ENCODE assay signal across 9 mouse cellular contexts in the genomic region with DNA sequence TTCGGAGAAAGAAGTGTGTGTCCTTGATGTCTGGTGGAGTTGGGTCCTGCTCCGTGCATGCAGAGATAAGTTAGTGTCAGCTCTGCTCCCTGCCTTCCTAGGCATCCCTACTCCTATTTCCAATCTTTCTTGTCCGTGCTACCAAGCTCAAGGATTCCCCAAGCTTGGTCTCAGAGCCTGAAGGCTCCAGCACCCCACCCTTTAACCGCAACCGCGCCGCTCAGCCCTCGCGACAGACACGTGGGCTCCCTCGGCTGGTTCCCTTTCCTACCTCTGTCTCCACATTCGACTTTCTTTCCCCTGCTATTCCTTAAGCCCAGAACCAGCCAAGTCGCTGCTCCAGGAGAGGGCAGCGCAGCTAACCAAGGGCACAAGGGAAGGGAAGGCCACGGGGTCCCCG. TPM values are rescaled to one million over a fixed set of nuclear protein-coding genes. Genes with fewer than 3 reads are reported as not detected.
DNase-seq lines count a peak whose midpoint lies in the region; ATAC-seq lines count a peak whose summit lies in the region.
"Had no signal": no experiment of that assay in that cellular context is flagged by ENCODE, and none has a peak within 500 bp of the region (broad histone marks: within the 10 kb centered on the region; RNA-seq: fewer than 3 reads in every experiment).

No protein-coding gene starts in this region.

- H3K27ac ChIP-seq in heart, embryonic 15.5 days: no peak overlapping the region
- H3K27ac ChIP-seq in hindbrain, embryonic 16.5 days (ENCODE audit: low read depth, low read length): no peak overlapping the region
- H3K27ac ChIP-seq in midbrain, embryonic 12.5 days (replicated peaks): no peak overlapping the region

- ATAC-seq in heart, embryonic 15.5 days (replicated peaks; ENCODE audit: insufficient number of reproducible peaks, insufficient read depth, low FRiP score, low read depth): no peak
- ATAC-seq in common myeloid progenitor, adult 5-6 weeks (replicated peaks; ENCODE audit: low read depth, poor library complexity, severe bottlenecking): peak; percentile 66
- ATAC-seq in hindbrain, embryonic 16.5 days: no peak
- no peak for ATAC-seq in midbrain, embryonic 12.5 days (ENCODE audit: low FRiP score, low read depth)

- peak overlapping the region; percentile 77 for H3K4me2 ChIP-seq in heart, embryonic 15.5 days
- peak overlapping the region; percentile 67 for H3K4me2 ChIP-seq in hindbrain, embryonic 16.5 days (ENCODE audit: low read length)
- no peak overlapping the region for H3K4me2 ChIP-seq in midbrain, embryonic 12.5 days (replicated peaks)

- H3K9me3 ChIP-seq in heart, embryonic 15.5 days (replicated peaks): no peaks in the 10 kb centered on the region
- no peaks in the 10 kb centered on the region for H3K9me3 ChIP-seq in hindbrain, embryonic 16.5 days (ENCODE audit: control insufficient read depth, low read length)
- no peaks in the 10 kb centered on the region for H3K9me3 ChIP-seq in midbrain, embryonic 12.5 days

- WGBS in heart, embryonic 15.5 days: 3% methylated on average over 16 of the region's 16 CpGs
- WGBS in hindbrain, embryonic 16.5 days: 2% methylated on average over 16 of the region's 16 CpGs
- WGBS in midbrain, embryonic 12.5 days: 4% methylated on average over 16 of the region's 16 CpGs

- no peak for DNase-seq in heart, postnatal 10 days
- no peak for DNase-seq in gastrocnemius, postnatal 4 days (ENCODE audit: low spot score in 2 of 2)
- no peak for DNase-seq in ovary, postnatal 10 days (ENCODE audit: low spot score)
- DNase-seq in ovary, postnatal 36 days (ENCODE audit: low spot score): no peak

- intact Hi-C loops in heart, postnatal 10 days (cut with DNase I): no loop called here

- no peaks in the 10 kb centered on the region for H3K36me3 ChIP-seq in heart, embryonic 15.5 days
- H3K36me3 ChIP-seq in hindbrain, embryonic 16.5 days (ENCODE audit: control insufficient read depth, insufficient read depth, low read length): no peaks in the 10 kb centered on the region
- H3K36me3 ChIP-seq in midbrain, embryonic 12.5 days: no peaks in the 10 kb centered on the region
- H3K36me3 ChIP-seq: G1E had no signal

- no peak overlapping the region for H3K9ac ChIP-seq in heart, embryonic 15.5 days
- H3K9ac ChIP-seq in hindbrain, embryonic 16.5 days (ENCODE audit: low read depth, low read length): no peak overlapping the region
- no peak overlapping the region for H3K9ac ChIP-seq in midbrain, embryonic 12.5 days (replicated peaks)

- H3K27me3 ChIP-seq in heart, embryonic 15.5 days: peaks cover 98% of the 10 kb centered on the region
- peaks cover 79% of the 10 kb centered on the region for H3K27me3 ChIP-seq in hindbrain, embryonic 16.5 days (replicated peaks; ENCODE audit: control insufficient read depth, insufficient read depth, low read length)
- peaks cover 98% of the 10 kb centered on the region for H3K27me3 ChIP-seq in midbrain, embryonic 12.5 days

- H3K4me1 ChIP-seq in heart, embryonic 15.5 days (replicated peaks): peaks cover 44% of the 10 kb centered on the region
- H3K4me1 ChIP-seq in hindbrain, embryonic 16.5 days (ENCODE audit: control insufficient read depth, insufficient read depth, low read depth, low read length): peaks cover 32% of the 10 kb centered on the region
- peaks cover 34% of the 10 kb centered on the region for H3K4me1 ChIP-seq in midbrain, embryonic 12.5 days

- H3K4me3 ChIP-seq in heart, embryonic 15.5 days: peak overlapping the region; percentile 45
- H3K4me3 ChIP-seq in hindbrain, embryonic 16.5 days (ENCODE audit: low read length): peak overlapping the region; percentile 42
- H3K4me3 ChIP-seq in midbrain, embryonic 12.5 days: peak overlapping the region; percentile 35; the same call in 1 of the 2 replicates

RNA-seq across cellular contexts. Expression of gene Ihh, which starts 1.4 kb away (rescaled TPM):
- 0.09 and 0.13 TPM in 2 replicates for polyA plus RNA-seq in heart, embryonic 15.5 days (2015; fragmentation: Nextera tagmentation; extraction: Ambion mirVana)
- under 1 TPM in 1 of 2 experiments, not detected in 1; 0.14 TPM for total RNA-seq in heart, postnatal 10 days (2021)
- total RNA-seq in common myeloid progenitor, adult 5-6 weeks (2017): not detected in 2 replicates
- polyA plus RNA-seq in hindbrain, embryonic 16.5 days (2015; fragmentation: Nextera tagmentation; extraction: Ambion mirVana): 0.25 and 0.30 TPM in 2 replicates
- 0.14 and 0.23 TPM in 2 replicates for polyA plus RNA-seq in midbrain, embryonic 12.5 days (2016; fragmentation: Nextera tagmentation; extraction: Ambion mirVana)
- under 1 TPM; 0.15 to 0.21 TPM for total RNA-seq in gastrocnemius, postnatal 4 days (2021)

RNA-seq across cellular contexts. Expression of gene Cfap65, which starts 14.7 kb away (rescaled TPM):
- polyA plus RNA-seq in heart, embryonic 15.5 days (2015; fragmentation: Nextera tagmentation; extraction: Ambion mirVana): 0.08 TPM in 1 of 2 replicates, not detected in the other
- under 1 TPM in 1 of 2 experiments, not detected in 1; 0.05 TPM for total RNA-seq in heart, postnatal 10 days (2021)
- total RNA-seq in common myeloid progenitor, adult 5-6 weeks (2017): not detected in 2 replicates
- polyA plus RNA-seq in hindbrain, embryonic 16.5 days (2015; fragmentation: Nextera tagmentation; extraction: Ambion mirVana): 1.1 and 1.6 TPM in 2 replicates
- polyA plus RNA-seq in midbrain, embryonic 12.5 days (2016; fragmentation: Nextera tagmentation; extraction: Ambion mirVana): 0.16 and 0.17 TPM in 2 replicates
- not detected for total RNA-seq in gastrocnemius, postnatal 4 days (2021)
- polyA plus RNA-seq: G1E had no signal

RNA-seq across cellular contexts. Expression of gene Cryba2, which starts 57.1 kb away (rescaled TPM):
- not detected in 2 replicates for polyA plus RNA-seq in heart, embryonic 15.5 days (2015; fragmentation: Nextera tagmentation; extraction: Ambion mirVana)
- not detected for total RNA-seq in heart, postnatal 10 days (2021)
- not detected in 2 replicates for total RNA-seq in common myeloid progenitor, adult 5-6 weeks (2017)
- 1.4 and 2.1 TPM in 2 replicates for polyA plus RNA-seq in hindbrain, embryonic 16.5 days (2015; fragmentation: Nextera tagmentation; extraction: Ambion mirVana)
- not detected in 2 replicates for polyA plus RNA-seq in midbrain, embryonic 12.5 days (2016; fragmentation: Nextera tagmentation; extraction: Ambion mirVana)
- not detected for total RNA-seq in gastrocnemius, postnatal 4 days (2021)
- total RNA-seq: G1E had no signal
- polyA plus RNA-seq: G1E had no signal
